Mouse (Mus musculus): Measurements from ENCODE around the gene Zzz3.

- no peak for TF ChIP-seq POLR2A (IDR thresholded peaks at IDR 0.05; ENCODE audit: control insufficient read depth, low read depth, low read length)
- no peak for TF ChIP-seq CTCF (IDR thresholded peaks at IDR 0.05; ENCODE audit: control insufficient read depth, insufficient read depth, insufficient replicate concordance, low read depth, low read length)
Measured at GRCm38 (mm10) chr3:152482182-152482581, 86.9 kb downstream of the Zzz3 start.
